Mouse (Mus musculus): ENCODE data around the gene Rer1. TPM values are rescaled to one million over a fixed set of nuclear protein-coding genes. Genes with fewer than 3 reads are reported as not detected.

The Rer1 gene
- polyA plus RNA-seq, 1 experiment from 2014 or later, result 144 TPM

DNA sequence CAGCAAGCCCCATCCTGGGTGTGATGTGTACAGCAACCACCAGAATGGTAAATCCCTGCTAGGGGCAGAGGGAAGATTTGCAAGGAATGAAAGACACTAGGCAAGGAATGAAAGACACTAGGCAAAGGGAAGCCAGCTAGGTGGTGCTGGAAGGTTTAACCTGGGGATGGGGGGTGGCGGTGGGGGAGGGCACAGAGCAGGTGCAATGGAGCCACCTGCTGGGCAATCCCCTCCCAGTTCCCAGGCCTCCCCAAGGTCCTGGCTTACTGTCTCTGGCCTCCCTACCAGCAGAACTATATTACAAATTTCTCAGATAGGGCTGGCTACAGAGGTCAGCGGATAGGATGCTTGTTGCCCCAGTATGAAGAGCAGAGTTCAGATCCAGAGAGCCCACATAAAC, 21.7 kb downstream of the Rer1 start:
- no peak overlapping the region for H3K4me3 ChIP-seq
- 65% methylated on average over 2 of the region's 2 CpGs for WGBS
- no peak for DNase-seq (ENCODE audit: low spot score)
- peaks cover 3% of the 10 kb centered on the region; the same call in 1 of the 2 replicates for H3K27me3 ChIP-seq (ENCODE audit: insufficient read depth, poor library complexity, severe bottlenecking)
- H3K9me3 ChIP-seq, result no peaks in the 10 kb centered on the region
- H3K36me3 ChIP-seq, result peaks cover 12% of the 10 kb centered on the region
- peaks cover 60% of the 10 kb centered on the region for H3K4me1 ChIP-seq (replicated peaks)
- H3K27ac ChIP-seq, result peak overlapping the region; percentile 71

- no peaks in the 10 kb centered on the region for H3K9me3 ChIP-seq
- peaks cover 3% of the 10 kb centered on the region; the same call in 1 of the 2 replicates for H3K27me3 ChIP-seq (ENCODE audit: insufficient read depth, poor library complexity, severe bottlenecking)
- H3K4me1 ChIP-seq (replicated peaks), result peaks cover 64% of the 10 kb centered on the region
- no peak overlapping the region for H3K4me3 ChIP-seq
- peak overlapping the region; percentile 71 for H3K27ac ChIP-seq
- DNase-seq (ENCODE audit: low spot score), result no peak
- peaks cover 6% of the 10 kb centered on the region for H3K36me3 ChIP-seq
- WGBS, result 36% methylated on average over 3 of the region's 3 CpGs
Measured at GRCm38 (mm10) chr4:155063895-155064294, 22.3 kb downstream of the Rer1 start.

DNA sequence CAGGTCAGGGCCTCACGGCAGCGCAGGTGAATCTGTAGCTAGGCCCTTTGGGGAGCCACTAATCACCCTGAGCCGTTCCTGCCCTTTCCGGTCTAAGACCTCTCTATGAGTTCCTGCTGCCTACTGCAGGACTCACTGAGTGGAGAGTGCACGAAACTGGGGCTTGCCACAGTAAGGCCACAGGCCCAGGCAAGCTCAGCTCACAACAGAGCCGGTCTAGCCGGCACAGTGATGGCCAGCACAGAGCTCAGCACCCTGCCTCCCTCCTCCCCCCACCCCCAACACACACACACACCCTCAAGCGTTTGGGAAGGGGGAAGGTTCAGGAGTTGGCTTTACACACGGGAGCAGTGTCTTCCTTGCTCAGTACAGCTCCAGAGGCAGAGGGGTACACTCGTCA, 27.9 kb downstream of the Rer1 start:
- H3K27ac ChIP-seq, result 0 out of 2 replicates have a peak overlapping the region, but pooled peaks have one; percentile 50
- no peaks in the 10 kb centered on the region for H3K9me3 ChIP-seq
- no peak overlapping the region for H3K4me3 ChIP-seq
- peaks cover 18% of the 10 kb centered on the region for H3K27me3 ChIP-seq (ENCODE audit: insufficient read depth, poor library complexity, severe bottlenecking)
- no peaks in the 10 kb centered on the region for H3K36me3 ChIP-seq
- no peak for DNase-seq (ENCODE audit: low spot score)
- peaks cover 49% of the 10 kb centered on the region for H3K4me1 ChIP-seq (replicated peaks)
- WGBS, result 46% methylated on average over 10 of the region's 10 CpGs

GRCm38 (mm10) chr4:155056724-155057123, 29.5 kb downstream of the Rer1 start, which contains the start of gene Plch2:
Gene Plch2 (minus strand): TSS chr4:155056784.
- Histone ChIP-seq H3K4me3 (no peak within 1 kb of the TSS), H3K9me3 (no peaks in the 10 kb centered on the region), H3K4me1 (replicated peaks) (peaks cover 43% of the 10 kb centered on the region), H3K36me3 (no peaks in the 10 kb centered on the region), H3K27me3 (ENCODE audit: insufficient read depth, poor library complexity, severe bottlenecking) (peaks cover 18% of the 10 kb centered on the region), H3K27ac (peak within 1 kb of the TSS; percentile 64)
- DNase-seq (ENCODE audit: low spot score), result no peak
- WGBS, result 71% methylated on average over 10 of the region's 10 CpGs

DNA sequence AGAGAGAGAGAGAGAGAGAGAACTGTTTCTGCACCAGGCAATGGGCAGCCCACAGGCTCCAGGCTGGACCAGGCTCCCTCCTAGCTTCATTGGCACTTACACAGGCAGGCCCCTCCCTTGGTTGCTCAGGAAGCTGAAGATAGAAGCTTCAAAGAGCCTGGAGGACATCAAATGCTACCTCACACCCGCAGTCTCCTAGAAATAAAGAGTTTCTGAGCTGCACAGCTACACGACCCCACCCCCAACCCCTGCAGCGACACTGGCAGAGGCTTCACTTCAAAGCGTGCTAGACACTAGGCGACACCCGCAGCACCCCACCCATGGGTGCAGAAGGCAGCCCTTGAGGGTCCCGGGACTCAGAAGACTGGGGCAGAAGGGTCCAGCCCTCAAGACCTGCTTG, 36.1 kb downstream of the Rer1 start:
- H3K9me3 ChIP-seq, result no peaks in the 10 kb centered on the region
- peaks cover 20% of the 10 kb centered on the region for H3K27me3 ChIP-seq (ENCODE audit: insufficient read depth, poor library complexity, severe bottlenecking)
- H3K4me1 ChIP-seq (replicated peaks), result 0 out of 2 replicates have a peak, but pooled peaks cover 6% of the 10 kb centered on the region
- H3K4me3 ChIP-seq, result no peak overlapping the region
- 86% methylated on average over 7 of the region's 7 CpGs for WGBS
- no peak for DNase-seq (ENCODE audit: low spot score)
- H3K27ac ChIP-seq, result no peak overlapping the region
- H3K36me3 ChIP-seq, result no peaks in the 10 kb centered on the region

- DNase-seq (ENCODE audit: low spot score), result no peak
- peaks cover 17% of the 10 kb centered on the region for H3K4me1 ChIP-seq (replicated peaks)
- no peaks in the 10 kb centered on the region for H3K36me3 ChIP-seq
- H3K9me3 ChIP-seq, result no peaks in the 10 kb centered on the region
- peaks cover 55% of the 10 kb centered on the region for H3K27me3 ChIP-seq (ENCODE audit: insufficient read depth, poor library complexity, severe bottlenecking)
- H3K4me3 ChIP-seq, result no peak overlapping the region
- no peak overlapping the region for H3K27ac ChIP-seq
- 87% methylated on average over 14 of the region's 14 CpGs for WGBS
Measured at GRCm38 (mm10) chr4:155046636-155047035, 39.5 kb downstream of the Rer1 start.

DNA sequence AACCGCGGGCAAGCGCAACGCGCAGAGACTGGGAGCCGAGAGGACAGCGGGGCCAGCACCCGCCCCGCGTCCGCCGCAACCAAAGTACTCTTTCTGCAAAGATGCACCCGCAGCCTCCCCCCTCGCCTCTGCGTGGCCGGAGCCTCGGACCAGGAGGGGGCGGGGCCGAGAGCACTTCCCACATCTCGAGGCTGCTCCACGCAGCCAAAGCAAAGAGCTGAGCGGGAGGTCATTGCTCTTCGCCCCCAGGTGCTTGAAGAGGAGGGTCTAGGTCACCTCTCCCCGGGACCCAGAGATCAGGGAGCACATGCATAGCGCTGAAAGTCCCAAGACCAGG, 42.9 kb downstream of the Rer1 start:
- H3K27ac ChIP-seq, result peak overlapping the region; percentile 67
- DNase-seq (ENCODE audit: low spot score), result no peak
- no peaks in the 10 kb centered on the region for H3K36me3 ChIP-seq
- H3K27me3 ChIP-seq (ENCODE audit: insufficient read depth, poor library complexity, severe bottlenecking), result peaks cover 77% of the 10 kb centered on the region
- 3% methylated on average over 25 of the region's 25 CpGs for WGBS
- no peaks in the 10 kb centered on the region for H3K9me3 ChIP-seq
- peaks cover 38% of the 10 kb centered on the region for H3K4me1 ChIP-seq (replicated peaks)
- H3K4me3 ChIP-seq, result peak overlapping the region; percentile 61

DNA sequence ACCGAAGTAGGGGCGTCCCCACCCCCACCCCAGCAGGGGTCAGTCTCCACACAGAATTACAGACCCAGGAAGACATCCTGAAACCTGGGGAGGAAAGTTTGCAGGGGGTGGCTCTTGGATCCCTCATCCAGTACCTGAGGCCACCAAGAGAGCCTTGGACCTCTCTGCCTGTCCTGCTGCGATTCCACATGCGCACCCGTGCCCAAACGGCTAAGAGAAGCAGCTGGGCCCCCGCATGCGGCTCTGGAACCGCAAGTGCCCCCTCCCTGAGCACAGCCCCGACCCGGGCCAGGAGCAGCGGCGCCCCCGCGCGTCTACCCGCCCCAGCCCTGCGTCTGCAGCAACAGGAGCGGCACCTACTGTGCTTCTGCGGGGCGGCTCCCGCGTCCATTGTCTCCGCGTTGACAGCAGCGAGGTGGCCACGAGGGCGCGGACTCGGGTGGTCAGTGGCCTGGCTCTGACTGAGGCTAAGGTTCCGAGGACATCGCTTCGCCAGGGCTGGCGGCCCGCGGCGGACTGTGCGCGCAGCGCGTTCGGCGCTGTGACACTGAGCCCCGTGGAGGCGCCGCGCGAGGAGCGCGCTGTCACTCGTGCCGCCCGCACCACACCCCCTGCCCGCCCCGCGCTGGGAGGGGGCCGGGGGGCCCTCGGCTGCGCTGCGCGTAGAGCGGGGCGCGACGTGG, 43.4 kb downstream of the Rer1 start:
- Histone ChIP-seq H3K27me3 (ENCODE audit: insufficient read depth, poor library complexity, severe bottlenecking) (peaks cover 80% of the 10 kb centered on the region), H3K27ac (peak overlapping the region; percentile 67), H3K9me3 (no peaks in the 10 kb centered on the region), H3K4me1 (replicated peaks) (peaks cover 40% of the 10 kb centered on the region), H3K4me3 (peak overlapping the region; percentile 61), H3K36me3 (no peaks in the 10 kb centered on the region)
- 1% methylated on average over 65 of the region's 65 CpGs for WGBS
- DNase-seq (ENCODE audit: low spot score), result no peak

GRCm38 (mm10) chr4:155040696-155041095, 45.5 kb downstream of the Rer1 start:
- peaks cover 87% of the 10 kb centered on the region for H3K27me3 ChIP-seq (ENCODE audit: insufficient read depth, poor library complexity, severe bottlenecking)
- H3K27ac ChIP-seq, result peak overlapping the region; percentile 80
- 57% methylated on average over 6 of the region's 6 CpGs for WGBS
- H3K4me1 ChIP-seq (replicated peaks), result peaks cover 48% of the 10 kb centered on the region
- no peak for DNase-seq (ENCODE audit: low spot score)
- no peaks in the 10 kb centered on the region for H3K36me3 ChIP-seq
- no peak overlapping the region for H3K4me3 ChIP-seq
- H3K9me3 ChIP-seq, result no peaks in the 10 kb centered on the region

DNA sequence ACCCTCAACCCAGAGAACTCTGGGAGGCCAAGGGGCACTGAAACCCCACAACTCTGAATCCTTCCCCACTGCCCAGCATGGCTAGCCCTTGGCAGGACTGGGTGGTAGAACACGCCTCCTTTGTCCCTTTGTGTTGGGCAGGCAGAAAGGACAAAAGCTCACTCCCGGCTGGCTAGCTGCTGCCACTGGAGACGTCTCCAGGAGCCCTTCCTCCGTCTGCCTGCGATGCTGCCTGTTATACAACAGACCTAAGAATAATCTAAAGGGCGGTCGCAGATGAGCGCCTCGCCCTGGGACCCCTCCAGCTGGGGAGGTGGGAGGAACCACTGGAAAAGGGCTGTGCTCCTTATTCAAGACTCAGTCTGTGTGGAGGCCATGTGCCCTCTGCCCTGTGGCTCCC, 46.0 kb downstream of the Rer1 start:
- Histone ChIP-seq H3K9me3 (no peaks in the 10 kb centered on the region), H3K27me3 (ENCODE audit: insufficient read depth, poor library complexity, severe bottlenecking) (peaks cover 87% of the 10 kb centered on the region), H3K4me3 (no peak overlapping the region), H3K4me1 (replicated peaks) (peaks cover 50% of the 10 kb centered on the region), H3K27ac (peak overlapping the region; percentile 80), H3K36me3 (no peaks in the 10 kb centered on the region)
- DNase-seq (ENCODE audit: low spot score), result peak; percentile 43
- 20% methylated on average over 9 of the region's 9 CpGs for WGBS

- 61% methylated on average over 13 of the region's 13 CpGs for WGBS
- 0 out of 2 replicates have a peak overlapping the region, but pooled peaks have one; percentile 45 for H3K27ac ChIP-seq
- no peak for DNase-seq (ENCODE audit: low spot score)
- no peak overlapping the region for H3K4me3 ChIP-seq
- no peaks in the 10 kb centered on the region for H3K36me3 ChIP-seq
- H3K4me1 ChIP-seq (replicated peaks), result peaks cover 63% of the 10 kb centered on the region
- H3K9me3 ChIP-seq, result no peaks in the 10 kb centered on the region
- peaks cover 82% of the 10 kb centered on the region for H3K27me3 ChIP-seq (ENCODE audit: insufficient read depth, poor library complexity, severe bottlenecking)
Measured at GRCm38 (mm10) chr4:155034787-155035186, 51.4 kb downstream of the Rer1 start.

GRCm38 (mm10) chr4:155034202-155034601, 52.0 kb downstream of the Rer1 start:
- peaks cover 62% of the 10 kb centered on the region for H3K4me1 ChIP-seq (replicated peaks)
- no peaks in the 10 kb centered on the region for H3K36me3 ChIP-seq
- DNase-seq (ENCODE audit: low spot score), result no peak
- H3K4me3 ChIP-seq, result no peak overlapping the region
- H3K27me3 ChIP-seq (ENCODE audit: insufficient read depth, poor library complexity, severe bottlenecking), result peaks cover 81% of the 10 kb centered on the region
- 19% methylated on average over 7 of the region's 7 CpGs for WGBS
- H3K9me3 ChIP-seq, result no peaks in the 10 kb centered on the region
- peak overlapping the region; percentile 45; the same call in 1 of the 2 replicates for H3K27ac ChIP-seq

DNA sequence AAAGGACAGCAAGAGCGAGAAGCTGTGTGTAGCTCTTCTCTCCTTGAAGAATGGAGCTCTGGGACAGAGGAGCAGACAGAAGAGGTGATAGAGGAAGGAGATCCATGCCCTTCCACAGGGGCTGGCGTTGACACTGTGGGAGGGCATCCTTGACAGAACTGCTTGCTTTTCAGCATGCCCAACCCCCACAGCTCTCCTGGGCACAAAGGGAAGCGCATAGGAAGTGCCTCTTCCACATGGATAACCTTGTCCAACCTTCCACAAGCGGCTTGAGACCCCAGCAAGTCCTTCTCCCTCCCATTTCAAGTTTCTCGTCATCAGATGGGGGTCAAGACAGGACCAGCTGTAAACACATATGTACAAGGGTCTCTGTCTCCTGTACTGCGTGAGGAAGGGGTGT, 53.1 kb downstream of the Rer1 start:
- Histone ChIP-seq H3K27me3 (ENCODE audit: insufficient read depth, poor library complexity, severe bottlenecking) (peaks cover 80% of the 10 kb centered on the region), H3K9me3 (no peaks in the 10 kb centered on the region), H3K4me3 (no peak overlapping the region), H3K27ac (peak overlapping the region; percentile 35; the same call in 1 of the 2 replicates), H3K4me1 (replicated peaks) (peaks cover 72% of the 10 kb centered on the region), H3K36me3 (no peaks in the 10 kb centered on the region)
- WGBS, result 24% methylated on average over 6 of the region's 6 CpGs
- no peak for DNase-seq (ENCODE audit: low spot score)
